Mouse (Mus musculus) E14TG2a.4 (cell line): Measurements from ENCODE around the gene Vmn2r98.

ENCODE experiments used
- CTCF ChIP-seq: conservative IDR thresholded peaks from 2 replicates; pipeline ENCODE4 v1.5.1; 2014; ENCODE audit warnings: low read length
- POU5F1 ChIP-seq: IDR thresholded peaks from 2 replicates; pipeline ENCODE4 v1.6.1; 2014; ENCODE audit warnings: low read length, borderline replicate concordance

DNA sequence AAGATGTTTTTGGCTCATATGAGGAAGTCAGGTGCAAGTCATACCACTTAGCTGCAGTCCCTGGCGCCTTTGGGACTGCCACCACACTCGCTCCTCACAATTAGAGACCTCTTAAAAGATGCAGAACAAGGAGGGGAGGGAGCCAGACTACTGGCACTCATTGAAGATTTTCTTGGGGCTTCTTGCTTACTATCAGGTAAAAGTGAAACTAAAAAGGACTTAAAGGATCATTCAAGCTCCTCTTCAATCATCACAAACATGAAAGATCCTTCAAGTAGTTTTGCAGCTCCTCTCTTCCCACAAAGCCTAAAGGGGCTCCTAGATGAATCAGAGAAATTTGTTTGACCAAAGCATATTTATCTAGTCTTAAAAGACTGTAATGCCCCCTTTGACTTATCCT lies 21.3 kb upstream of the Vmn2r98 start:
- no peak for TF ChIP-seq CTCF
- no peak for TF ChIP-seq POU5F1
